Mouse (Mus musculus): ENCODE data around the gene Foxm1.

DNA sequence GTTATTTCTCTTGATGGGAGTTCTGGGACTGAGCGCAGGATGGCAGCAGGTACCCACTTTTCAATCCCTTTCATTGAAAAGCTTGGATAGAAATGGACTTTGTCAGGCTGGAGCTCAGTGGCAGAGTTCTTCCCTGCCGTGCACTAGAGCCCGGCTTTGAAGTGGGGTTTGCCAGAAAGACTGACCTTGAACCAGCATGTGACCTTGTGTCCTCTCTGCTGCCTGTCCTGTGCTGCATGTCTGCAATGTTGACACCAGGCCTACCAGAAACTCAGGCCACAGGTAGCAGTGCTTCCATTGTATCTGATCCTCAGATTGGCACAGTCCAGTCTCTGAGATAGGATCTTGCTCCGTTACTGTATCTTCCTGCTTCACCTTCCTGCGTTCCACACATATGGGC, 7.3 kb downstream of the Foxm1 start:
- TF ChIP-seq CTCF (IDR thresholded peaks at IDR 0.05 in 2 of 3, conservative IDR thresholded peaks at IDR 0.05 in 1 of 3; ENCODE audit: control insufficient read depth in 1 of 3, insufficient read depth in 1 of 3, low read depth in 2 of 3, low read length in 3 of 3, poor library complexity in 1 of 3, severe bottlenecking in 1 of 3) (no peak), MAX (IDR thresholded peaks at IDR 0.05; ENCODE audit: low read length) (no peak), USF1 (IDR thresholded peaks at IDR 0.05; ENCODE audit: low read depth, low read length) (no peak), MXI1 (IDR thresholded peaks at IDR 0.05; ENCODE audit: low read depth, low read length) (no peak), SIN3A (IDR thresholded peaks at IDR 0.05; ENCODE audit: low read length) (no peak)
